Mouse (Mus musculus): ENCODE results near the gene Rab9.
"Not testable (repeated sequence)": the region's sequence is repeated elsewhere in the genome, so short reads cannot be mapped to it uniquely, and the experiment has no call there.

Gene Rab9

GRCm38 (mm10) chrX:166479365-166479983 lies at the start of gene Rab9:
TSS of gene Rab9 (minus strand) at chrX:166479867.
- in situ Hi-C loops (cut with MboI, MseI): loop anchor here in 1 of 2 experiments (10.0 kb wide), 1 partner anchor 175 kb away; no protein-coding TSS in a partner anchor

- in situ Hi-C loops (cut with MboI, MseI): no loop called here
Observed at GRCm38 (mm10) chrX:166528126-166528525, 48.5 kb upstream of the Rab9 start.

- in situ Hi-C loops (cut with MboI, MseI): no loop called here
Observed at GRCm38 (mm10) chrX:166525637-166526315, 46.1 kb upstream of the Rab9 start.

GRCm38 (mm10) chrX:166520782-166521181 lies 41.1 kb upstream of the Rab9 start:
- in situ Hi-C loops (cut with MboI, MseI): no loop called here

GRCm38 (mm10) chrX:166518345-166518744 lies 38.7 kb upstream of the Rab9 start, which contains the start of gene Tceanc:
TSS of gene Tceanc (minus strand) at chrX:166518567.
- in situ Hi-C loops (cut with MboI, MseI): no loop called here

GRCm38 (mm10) chrX:166516631-166517030 lies 37.0 kb upstream of the Rab9 start:
- in situ Hi-C loops (cut with MboI, MseI): no loop called here

GRCm38 (mm10) chrX:166515923-166516322 lies 36.3 kb upstream of the Rab9 start:
- in situ Hi-C loops (cut with MboI, MseI): no loop called here

GRCm38 (mm10) chrX:166514035-166514434 lies 34.4 kb upstream of the Rab9 start:
- in situ Hi-C loops (cut with MboI, MseI): not testable (repeated sequence)

GRCm38 (mm10) chrX:166512071-166512470 lies 32.4 kb upstream of the Rab9 start:
- in situ Hi-C loops (cut with MboI, MseI): no loop called here

GRCm38 (mm10) chrX:166511107-166511506 lies 31.4 kb upstream of the Rab9 start:
- in situ Hi-C loops (cut with MboI, MseI): no loop called here

GRCm38 (mm10) chrX:166509761-166510738 lies 30.4 kb upstream of the Rab9 start:
- in situ Hi-C loops (cut with MboI, MseI): no loop called here

- in situ Hi-C loops (cut with MboI, MseI): no loop called here
Observed at GRCm38 (mm10) chrX:166504421-166504820, 24.8 kb upstream of the Rab9 start.

GRCm38 (mm10) chrX:166499496-166500190 lies 20.0 kb upstream of the Rab9 start:
- in situ Hi-C loops (cut with MboI, MseI): no loop called here

GRCm38 (mm10) chrX:166497771-166498170 lies 18.1 kb upstream of the Rab9 start:
- in situ Hi-C loops (cut with MboI, MseI): no loop called here

- in situ Hi-C loops (cut with MboI, MseI): no loop called here
Observed at GRCm38 (mm10) chrX:166495052-166495451, 15.4 kb upstream of the Rab9 start.

GRCm38 (mm10) chrX:166478631-166479364 lies 869 bp downstream of the Rab9 start:
- in situ Hi-C loops (cut with MboI, MseI): loop anchor here in 1 of 2 experiments (10.0 kb wide), 1 partner anchor 176 kb away; no protein-coding TSS in a partner anchor

GRCm38 (mm10) chrX:166477393-166477792 lies 2.3 kb downstream of the Rab9 start:
- in situ Hi-C loops (cut with MboI, MseI): loop anchor here in 1 of 2 experiments (10.0 kb wide), 1 partner anchor 177 kb away; no protein-coding TSS in a partner anchor

GRCm38 (mm10) chrX:166472612-166473011 lies 7.1 kb downstream of the Rab9 start:
- in situ Hi-C loops (cut with MboI, MseI): loop anchor here in 1 of 2 experiments (10.0 to 25.0 kb wide), 2 partner anchors 182 to 765 kb away; no protein-coding TSS in a partner anchor

GRCm38 (mm10) chrX:166468321-166468720 lies 11.3 kb downstream of the Rab9 start:
- in situ Hi-C loops (cut with MboI, MseI): loop anchor here in 1 of 2 experiments (25.0 kb wide), 1 partner anchor 769 kb away; no protein-coding TSS in a partner anchor

- in situ Hi-C loops (cut with MboI, MseI): loop anchor here in 1 of 2 experiments (25.0 kb wide), 1 partner anchor 782 kb away; no protein-coding TSS in a partner anchor
Observed at GRCm38 (mm10) chrX:166455525-166455924, 24.1 kb downstream of the Rab9 start.
